Mouse (Mus musculus) ovary, adult 10 weeks (tissue): ENCODE results near the gene Vmn1r149. TPM values are rescaled to one million over a fixed set of nuclear protein-coding genes. Genes with fewer than 3 reads are reported as not detected.

ENCODE experiments used
- polyA plus RNA-seq: library from polyadenylated mRNA; stranded (reverse); fragments of 350-450 nt; fragmentation: Illumina TruSeq; extraction: RNeasy Lipid Tissue Mini Kit (QIAGEN cat#74804); gene quantifications from one replicate; pipeline ENCODE4 v1.2.3, GENCODE M21; 2014

Gene Vmn1r149
- not detected for polyA plus RNA-seq

GRCm38 (mm10) chr7:22438129-22438528 lies at the start of gene Vmn1r149:
Gene Vmn1r149 (minus strand): TSS chr7:22438229.

GRCm38 (mm10) chr7:22463975-22464374 lies 25.9 kb upstream of the Vmn1r149 start, which contains the start of gene Gm10665:
Gene Gm10665 (minus strand): TSS chr7:22464075.

GRCm38 (mm10) chr7:22413283-22413682 lies 24.7 kb downstream of the Vmn1r149 start, which contains the start of gene Vmn1r148:
Gene Vmn1r148 (plus strand): TSS chr7:22413583.

Other genes starting within 250 kb of the Vmn1r149 start
- not detected for gene Vmn1r143, start 248.9 kb downstream of the Vmn1r149 start, polyA plus RNA-seq
- gene Gm8653, start 237.0 kb downstream of the Vmn1r149 start, polyA plus RNA-seq: not detected
- not detected for gene Gm8453, start 208.7 kb downstream of the Vmn1r149 start, polyA plus RNA-seq
- gene Gm4187, start 108.5 kb downstream of the Vmn1r149 start, polyA plus RNA-seq: not detected
- gene Gm8660, start 67.2 kb downstream of the Vmn1r149 start, polyA plus RNA-seq: not detected
- not detected for gene Vmn1r148, start 24.6 kb downstream of the Vmn1r149 start, polyA plus RNA-seq
- not detected for gene Gm10665, start 25.8 kb upstream of the Vmn1r149 start, polyA plus RNA-seq
- not detected for gene Vmn1r151, start 61.4 kb upstream of the Vmn1r149 start, polyA plus RNA-seq
- gene Vmn1r152, start 84.7 kb upstream of the Vmn1r149 start, polyA plus RNA-seq: not detected
- gene Gm8677, start 96.7 kb upstream of the Vmn1r149 start, polyA plus RNA-seq: not detected
- not detected for gene Gm4201, start 127.1 kb upstream of the Vmn1r149 start, polyA plus RNA-seq
- not detected for gene Gm4565, start 149.9 kb upstream of the Vmn1r149 start, polyA plus RNA-seq
- gene Vmn1r155, start 219.8 kb upstream of the Vmn1r149 start, polyA plus RNA-seq: not detected